Mouse (Mus musculus): ENCODE measurements around the gene Ccser2.

GRCm38 (mm10) chr14:36971211-36971610 is 2.6 kb upstream of the Ccser2 start:
- TF ChIP-seq CTCF (IDR thresholded peaks at IDR 0.05), result no peak
- TF ChIP-seq POLR2A (IDR thresholded peaks at IDR 0.05; ENCODE audit: insufficient read depth, low read depth, low read length), result no peak
